Mouse (Mus musculus) frontal cortex, postnatal 25 days (tissue): ENCODE results near the gene Krt2.
A peak's percentile ranks its signal among the peaks of the same experiment; 100 is the strongest.

Experiments
- DNase-seq, 2 experiments: peaks; one replicate each; pipeline ENCODE4 v3.0.0; 2022; ENCODE audit warnings: low spot score in 2 of 2

Krt2 gene

DNA sequence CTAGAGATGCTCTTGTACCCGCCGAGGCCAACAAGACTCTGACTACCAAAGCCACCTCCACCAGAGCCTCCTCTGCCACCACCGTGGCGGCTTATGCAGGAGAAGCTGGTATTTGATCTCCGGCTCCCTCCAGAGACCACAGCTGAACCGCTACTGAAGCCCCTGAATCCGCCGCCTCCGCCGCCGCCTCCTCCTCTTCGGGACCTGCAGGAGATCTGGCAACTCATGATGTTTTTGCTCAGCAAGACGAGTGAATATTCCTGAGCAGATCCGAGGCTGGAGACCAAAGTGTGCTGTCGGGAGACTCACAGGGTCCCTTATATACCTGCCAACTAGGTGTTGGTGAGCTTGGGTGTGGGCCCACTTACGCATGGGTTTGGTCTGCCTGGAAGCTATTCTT, at the start of gene Krt2:
Gene Krt2 (minus strand): TSS at position 295 of the 400 bp plus-strand sequence.
- DNase-seq: no peak

- DNase-seq: no peak
Measured at GRCm38 (mm10) chr15:101866754-101867153, 48.8 kb upstream of the Krt2 start.

DNA sequence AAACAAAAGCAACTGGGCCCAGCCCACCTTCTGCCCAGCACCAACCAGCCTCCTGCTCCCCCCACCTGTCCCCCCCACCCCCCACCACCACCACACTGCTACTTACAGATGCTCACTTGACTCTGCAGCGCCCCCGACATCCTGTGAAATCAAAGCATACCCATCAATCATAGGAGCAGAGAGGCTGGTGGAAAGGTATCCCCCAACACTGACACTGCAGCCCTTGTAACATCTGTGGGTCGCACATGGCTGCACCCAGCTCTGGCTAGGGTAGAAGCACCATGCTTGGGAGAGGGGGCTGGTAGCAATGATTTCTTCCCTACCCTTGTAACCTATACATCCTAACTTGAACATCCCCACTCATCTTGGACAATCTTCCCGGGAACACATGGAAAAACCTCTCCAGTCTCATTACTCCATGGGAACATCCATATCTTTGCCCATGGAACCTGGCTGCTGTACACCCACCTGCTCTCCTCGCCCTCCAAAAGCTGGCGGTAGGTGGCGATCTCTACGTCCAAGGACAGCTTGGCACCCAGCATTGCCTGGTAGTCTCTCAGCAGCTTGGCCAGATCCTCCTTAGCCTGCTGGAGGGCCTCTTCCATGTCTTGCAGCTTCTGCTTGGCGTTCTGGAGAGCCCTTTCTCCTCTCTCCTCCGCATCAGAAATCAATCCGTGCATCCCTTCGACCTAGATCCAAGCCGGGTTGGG, 42.6 kb upstream of the Krt2 start:
- no peak for DNase-seq

- DNase-seq: peak in 1 of 2 experiments; percentile 24
Measured at GRCm38 (mm10) chr15:101859735-101860170, 41.8 kb upstream of the Krt2 start.

DNA sequence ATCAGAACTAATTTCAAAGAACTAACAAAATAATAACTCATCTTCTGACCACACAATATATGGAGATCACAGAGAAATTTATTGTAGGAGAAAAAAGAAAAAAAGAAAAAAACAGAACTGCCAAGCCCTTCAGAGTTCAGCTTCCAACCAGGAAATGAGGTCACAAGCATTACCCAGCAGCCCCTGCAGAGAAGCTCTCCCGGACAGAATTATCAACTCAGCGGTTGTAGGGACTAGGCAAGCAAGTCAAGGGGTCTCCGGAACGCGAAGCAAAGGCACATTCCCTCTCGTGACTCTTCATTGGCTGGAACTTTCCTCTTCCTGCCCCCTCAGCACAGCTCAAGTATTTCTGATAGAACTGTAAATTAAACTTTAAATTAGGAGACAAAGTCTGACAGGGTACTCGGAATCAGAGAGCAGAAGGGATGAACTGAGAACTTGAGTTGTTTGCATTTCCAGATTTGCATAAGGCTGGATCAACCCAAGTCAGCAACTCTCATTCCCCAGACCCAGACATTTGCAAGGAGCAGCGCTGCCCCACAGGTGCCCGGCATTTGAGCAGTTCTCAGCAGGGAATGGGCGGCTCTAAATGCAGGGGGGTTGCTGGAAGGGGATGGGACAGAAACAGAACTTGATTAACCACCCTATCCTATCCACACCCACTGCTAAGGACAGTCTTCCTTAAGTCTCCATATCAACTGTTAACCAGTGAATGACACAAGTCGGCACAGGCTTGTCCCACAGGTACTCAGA, 40.9 kb upstream of the Krt2 start:
- DNase-seq: no peak

- no peak for DNase-seq
Measured at GRCm38 (mm10) chr15:101856696-101857095, 38.7 kb upstream of the Krt2 start.

DNA sequence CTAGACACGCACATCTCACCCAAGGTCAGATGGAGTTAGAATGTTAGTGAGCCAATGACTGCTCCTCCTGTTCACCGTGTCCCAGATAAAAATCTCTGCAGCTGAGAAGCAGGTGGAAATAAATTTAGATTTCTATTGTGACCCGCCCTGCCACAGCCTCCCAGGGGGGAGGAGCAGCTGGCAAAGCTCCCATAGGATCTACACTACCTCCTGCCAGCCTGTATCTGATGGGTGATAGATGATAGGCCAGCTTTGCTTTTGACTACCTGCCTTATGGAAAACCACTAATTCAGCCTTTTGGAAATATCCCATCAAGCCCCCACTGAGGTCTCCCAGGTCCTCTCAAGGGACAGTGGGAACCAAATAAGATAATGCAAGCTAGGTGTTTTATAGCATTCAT, 37.8 kb upstream of the Krt2 start:
- no peak for DNase-seq

DNA sequence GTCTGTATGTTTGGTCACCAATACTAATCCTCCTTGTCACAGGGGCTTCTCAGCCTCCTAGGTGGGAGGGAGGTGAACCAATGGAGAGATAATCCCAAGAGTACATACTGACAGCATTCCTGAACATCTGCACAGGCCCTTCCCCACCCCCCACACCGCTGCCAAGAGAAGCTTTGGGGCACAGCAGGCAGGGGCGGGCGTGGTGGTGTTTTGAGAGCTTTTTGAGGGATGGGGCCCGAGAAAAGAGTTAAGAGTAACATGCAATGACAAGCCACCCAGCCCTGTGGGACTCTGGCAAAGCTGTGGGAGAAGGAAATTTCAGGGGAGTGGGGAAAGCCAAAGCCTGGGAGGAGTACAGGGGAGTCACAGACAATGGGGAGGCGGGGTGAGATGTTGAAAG, 36.3 kb upstream of the Krt2 start:
- no peak for DNase-seq

GRCm38 (mm10) chr15:101852571-101852970, 34.6 kb upstream of the Krt2 start:
- DNase-seq: no peak

DNA sequence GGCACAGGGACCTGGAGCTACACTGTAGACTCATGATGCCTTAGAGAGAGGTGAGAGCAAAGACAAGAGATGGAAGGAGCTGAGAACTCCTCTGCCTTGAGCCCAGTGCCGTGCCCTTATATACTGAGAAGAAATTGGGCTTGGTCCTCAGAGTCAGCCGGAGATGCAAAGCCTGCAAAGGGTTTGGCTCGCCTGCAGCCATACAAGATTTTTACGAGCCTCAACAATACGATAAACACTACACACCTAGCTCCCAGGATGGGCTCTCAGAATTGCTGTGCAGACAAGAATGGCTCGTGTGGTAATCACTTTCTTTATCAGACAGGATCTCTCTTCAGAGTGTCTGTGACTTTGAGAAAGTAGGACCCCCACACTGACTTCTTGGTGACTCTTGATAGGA, 32.7 kb upstream of the Krt2 start, which contains the start of gene Krt1:
Gene Krt1 (minus strand): TSS at position 101 of the 400 bp plus-strand sequence.
- DNase-seq: no peak

- DNase-seq: peak in 1 of 2 experiments; percentile 39
Measured at GRCm38 (mm10) chr15:101845971-101846403, 28.0 kb upstream of the Krt2 start.

- DNase-seq: no peak
Measured at GRCm38 (mm10) chr15:101843192-101843591, 25.2 kb upstream of the Krt2 start.

- DNase-seq: no peak
Measured at GRCm38 (mm10) chr15:101834784-101835328, 16.9 kb upstream of the Krt2 start.

DNA sequence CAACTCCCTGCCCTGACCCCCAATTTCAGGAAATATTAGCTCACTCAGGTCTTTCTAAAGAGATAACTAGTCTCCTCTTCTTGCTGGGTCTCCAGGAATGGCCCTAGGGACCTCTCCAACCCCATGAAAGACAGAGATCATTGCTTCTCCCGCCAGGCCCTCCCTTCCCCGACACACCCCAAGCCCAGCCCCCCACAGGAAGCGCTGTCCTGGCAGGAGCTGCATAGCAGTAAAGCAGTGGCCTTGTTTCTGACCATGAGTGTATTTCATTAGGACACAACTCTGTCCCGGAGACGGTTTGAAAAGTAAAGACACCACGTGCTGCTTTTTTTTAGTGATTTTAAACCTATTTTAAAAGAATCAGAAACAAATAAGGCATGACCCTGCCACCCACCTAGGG, 15.2 kb upstream of the Krt2 start:
- no peak for DNase-seq

DNA sequence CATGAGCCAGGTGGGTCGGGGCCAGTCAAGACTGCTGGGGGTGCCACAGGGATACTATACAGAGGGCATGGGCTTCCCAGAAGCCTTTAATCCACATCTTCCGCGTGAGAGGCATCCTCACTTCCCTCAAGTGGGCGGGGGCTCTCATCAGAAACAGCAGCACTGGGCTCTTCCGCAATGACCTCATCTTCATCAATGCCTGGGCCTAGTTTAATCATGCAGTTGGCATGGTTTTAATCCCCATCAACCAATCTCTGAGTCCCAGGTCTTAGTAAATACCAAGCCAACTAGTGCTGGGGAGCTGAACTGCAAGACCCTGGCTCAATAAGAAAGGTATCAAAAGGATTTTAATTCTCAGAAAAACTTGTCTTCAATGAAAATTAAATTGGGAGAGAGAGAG, 11.5 kb upstream of the Krt2 start:
- DNase-seq: no peak

DNA sequence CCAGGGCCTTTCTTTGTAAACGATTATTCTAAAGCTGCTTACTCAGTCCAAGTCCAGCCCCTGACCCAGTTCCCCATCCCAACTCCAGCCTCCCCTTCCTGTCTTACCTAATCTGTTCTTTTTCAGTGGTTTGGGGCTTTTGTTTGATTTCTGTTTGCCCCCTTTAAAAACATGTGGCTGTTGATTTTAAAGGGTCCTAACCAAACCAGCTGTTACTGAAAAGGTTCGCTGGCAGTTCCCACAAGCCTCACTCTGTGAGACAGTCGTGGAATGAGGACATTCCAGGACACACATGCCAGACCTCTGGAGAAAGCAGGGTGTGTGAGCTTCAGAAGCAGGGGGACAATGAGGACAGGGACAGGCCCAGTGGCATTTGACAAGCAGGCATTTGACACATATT, 3.8 kb upstream of the Krt2 start:
- DNase-seq: no peak

GRCm38 (mm10) chr15:101803052-101803822, 14.7 kb downstream of the Krt2 start:
- DNase-seq: no peak

DNA sequence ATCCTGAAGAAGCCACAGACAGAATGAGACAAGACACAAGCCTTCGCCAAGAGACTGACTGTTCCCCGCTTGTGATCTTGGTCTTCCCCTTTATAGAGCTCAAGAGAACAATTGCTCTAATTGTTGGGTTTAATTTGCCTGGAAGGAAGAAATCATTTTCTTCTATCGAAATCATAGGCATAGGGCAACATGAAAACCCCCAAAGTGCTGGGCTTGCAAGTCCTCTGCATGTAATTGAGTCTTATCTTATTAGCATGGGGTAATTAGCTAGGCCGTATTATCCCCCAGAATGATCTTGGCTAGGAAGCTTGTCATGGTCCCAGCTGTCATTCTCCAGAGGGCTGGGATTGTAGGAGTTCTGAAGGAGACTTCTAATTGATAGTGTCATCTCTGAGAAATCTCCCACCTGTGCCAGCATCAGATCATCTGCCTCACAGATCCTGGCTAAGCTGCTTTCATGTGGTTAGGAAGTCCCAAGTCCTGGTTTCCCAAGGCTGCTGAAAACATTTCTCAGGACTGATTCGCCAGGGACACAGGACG, 15.6 kb downstream of the Krt2 start, which contains the start of gene Krt73:
Gene Krt73 (minus strand): TSS at position 51 of the 540 bp plus-strand sequence.
- DNase-seq: no peak

- DNase-seq: no peak
Measured at GRCm38 (mm10) chr15:101790867-101791266, 27.1 kb downstream of the Krt2 start.

GRCm38 (mm10) chr15:101786360-101786759, 31.6 kb downstream of the Krt2 start, which contains the start of gene Krt72:
TSS of gene Krt72 (minus strand) at chr15:101786460.
- no peak for DNase-seq

GRCm38 (mm10) chr15:101773420-101773819, 44.5 kb downstream of the Krt2 start:
- no peak for DNase-seq

- DNase-seq: peak; percentile 93 to 98
Measured at GRCm38 (mm10) chr15:101772711-101773081, 45.3 kb downstream of the Krt2 start.
